Mouse (Mus musculus): ENCODE measurements around the gene Acvr2a.

Gene Acvr2a

DNA sequence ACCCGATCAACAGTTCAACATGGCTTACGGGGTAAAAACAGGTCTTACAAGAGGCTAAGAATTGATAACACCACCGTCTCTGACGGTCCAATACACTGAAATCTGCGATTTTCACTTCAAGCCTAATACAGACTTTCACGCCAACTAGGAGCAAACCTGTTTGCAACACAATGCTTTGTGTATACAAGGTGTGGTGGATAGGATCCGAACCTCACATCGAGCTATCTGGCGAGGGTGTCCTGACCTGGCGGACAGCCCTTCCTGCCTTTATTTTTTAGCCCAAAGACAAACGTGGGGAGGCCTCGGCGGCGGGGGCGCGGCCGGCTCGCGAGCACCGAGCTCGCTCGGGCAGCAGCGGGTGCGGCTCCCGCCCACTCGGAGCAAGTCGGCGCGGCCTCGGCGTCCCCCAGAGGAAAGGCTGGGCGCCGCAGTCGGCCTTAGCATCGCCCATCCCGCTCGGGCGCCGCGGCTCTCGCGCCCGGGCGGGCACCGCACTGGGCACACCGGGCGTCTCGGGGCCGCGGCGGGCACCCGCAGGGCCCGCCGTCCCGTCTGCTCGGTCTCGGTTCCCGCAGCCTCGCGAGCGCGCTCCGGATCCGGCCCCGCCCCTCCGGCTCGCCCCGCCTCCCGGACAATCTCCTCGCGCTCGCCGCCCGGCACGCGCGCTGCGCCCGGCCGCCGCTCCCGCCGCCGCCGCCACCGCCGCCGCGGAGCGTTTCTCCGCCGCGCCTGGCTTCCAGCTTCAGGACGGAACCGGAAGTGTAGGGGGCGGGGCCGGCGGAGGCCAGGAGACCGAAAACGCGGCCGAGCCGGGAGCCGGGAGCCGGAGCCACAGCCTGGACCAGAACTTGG, at the start of gene Acvr2a:
Acvr2a (plus strand) TSS at position 739 of the 852 bp plus-strand sequence.
- in situ Hi-C loops (cut with MboI, MseI): loop anchor here (10.0 kb wide), 1 partner anchor 491 kb away; no protein-coding TSS in a partner anchor

DNA sequence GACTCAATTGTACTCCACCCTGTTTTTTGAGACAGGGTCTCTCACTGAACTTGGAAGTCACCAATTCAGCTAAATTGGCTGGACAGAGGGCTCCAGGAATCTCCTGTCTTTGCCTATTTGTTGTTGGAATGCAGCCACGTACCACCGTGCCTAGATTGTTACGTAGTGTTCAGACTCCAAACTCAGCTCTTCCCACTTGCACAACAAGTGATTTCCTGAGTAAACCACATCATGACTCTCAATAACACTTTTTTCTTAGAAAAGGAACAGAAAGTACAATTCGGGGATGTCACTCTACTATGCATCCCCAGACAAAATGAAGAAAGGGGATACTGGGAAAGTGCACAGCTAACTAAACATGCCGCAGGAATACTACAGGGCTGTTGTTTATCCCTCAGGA, 47.4 kb upstream of the Acvr2a start:
- in situ Hi-C loops (cut with MboI, MseI): no loop called here

DNA sequence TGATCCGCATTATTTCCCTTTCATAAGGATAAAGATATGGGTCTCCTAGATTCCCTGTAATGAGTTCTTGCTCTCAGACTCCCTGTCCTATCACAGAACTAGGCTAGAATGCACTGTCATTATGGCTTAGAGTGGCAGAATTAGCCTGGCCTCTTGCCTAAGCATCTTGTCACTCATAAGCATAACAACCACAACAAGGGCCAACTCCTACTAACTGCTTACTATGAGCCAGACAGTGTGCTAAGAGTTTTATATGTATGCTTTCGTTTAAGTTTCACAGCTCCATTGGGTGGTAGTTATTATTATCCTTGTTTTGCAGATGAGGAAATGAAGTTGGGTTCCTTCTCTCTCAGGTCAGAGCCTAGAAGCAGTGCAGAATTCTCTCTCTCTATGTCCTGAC, 46.1 kb upstream of the Acvr2a start:
- in situ Hi-C loops (cut with MboI, MseI): no loop called here

DNA sequence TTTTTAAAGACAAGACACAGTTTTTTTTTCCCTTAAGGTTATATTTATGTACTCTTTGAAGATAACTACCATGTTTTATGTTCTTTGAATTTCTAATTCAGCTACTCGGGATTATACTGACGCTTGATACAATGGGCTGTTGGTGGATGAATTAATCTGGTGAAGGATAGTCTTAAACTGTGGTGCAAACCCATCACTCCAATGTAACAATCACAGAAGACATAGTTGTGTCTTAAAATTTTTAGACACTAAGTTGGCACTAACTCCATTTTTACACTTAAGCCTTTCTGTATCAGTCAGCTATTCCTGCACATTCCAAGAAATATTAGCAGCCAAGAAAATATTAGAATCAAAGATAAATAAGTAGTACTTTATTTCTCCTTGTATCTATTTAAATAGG, 45.7 kb upstream of the Acvr2a start:
- in situ Hi-C loops (cut with MboI, MseI): no loop called here

DNA sequence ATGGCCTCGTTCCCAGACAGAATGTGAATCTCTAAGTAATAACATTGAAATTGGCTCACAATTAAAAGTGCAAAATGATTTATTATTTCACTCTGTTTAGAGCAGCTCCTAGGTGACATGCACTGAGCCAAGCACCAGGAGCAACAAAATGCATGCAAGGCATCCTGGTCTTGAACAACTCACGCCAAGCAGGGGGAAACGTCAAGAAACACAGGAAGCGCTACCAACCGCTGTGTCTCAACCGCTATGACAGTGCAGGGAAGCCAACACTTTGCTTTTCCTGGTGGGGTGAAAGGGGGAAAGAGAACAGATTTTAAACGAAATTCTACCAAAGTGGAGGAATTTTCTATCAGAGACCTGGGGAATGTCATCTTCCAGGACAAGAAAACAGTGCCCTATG, 43.8 kb upstream of the Acvr2a start:
- in situ Hi-C loops (cut with MboI, MseI): no loop called here

DNA sequence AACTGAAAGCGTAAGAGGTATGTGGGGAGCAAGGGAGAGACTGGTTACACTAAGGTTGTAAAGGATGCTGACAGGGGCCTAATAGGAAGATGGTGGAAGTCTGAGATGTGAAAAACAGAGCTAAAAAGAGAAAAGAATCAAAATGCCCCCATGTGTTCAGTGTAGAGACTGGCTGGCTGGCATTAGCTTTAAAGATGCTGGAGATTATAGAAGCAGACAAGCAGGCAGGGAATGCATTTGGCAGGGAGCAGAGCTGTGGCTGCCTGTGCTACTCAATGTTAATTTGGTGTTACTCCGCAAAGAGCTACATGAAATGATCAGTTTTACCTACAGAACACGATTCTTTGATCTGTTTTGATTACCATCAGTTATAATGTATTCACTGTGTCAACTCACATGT, 43.3 kb upstream of the Acvr2a start:
- in situ Hi-C loops (cut with MboI, MseI): no loop called here

DNA sequence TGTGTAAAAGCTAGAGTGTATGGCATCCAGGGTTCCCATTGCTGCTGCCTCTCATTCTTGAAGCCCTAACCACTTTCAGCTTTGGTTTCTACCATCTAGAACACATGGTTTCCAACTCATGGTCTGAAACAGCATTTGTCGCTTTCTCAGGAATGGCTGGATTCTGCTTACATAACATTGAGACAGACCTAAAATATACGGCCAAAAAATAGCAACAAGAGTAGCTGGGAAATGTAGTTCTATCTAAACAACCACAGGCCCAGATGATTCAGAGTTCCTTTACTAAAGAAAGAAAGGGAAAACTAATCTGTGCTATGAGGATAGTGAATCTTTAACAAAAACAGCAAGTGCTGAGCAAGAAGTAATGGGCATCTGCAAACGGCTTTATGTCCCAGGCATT, 38.6 kb upstream of the Acvr2a start:
- in situ Hi-C loops (cut with MboI, MseI): no loop called here

DNA sequence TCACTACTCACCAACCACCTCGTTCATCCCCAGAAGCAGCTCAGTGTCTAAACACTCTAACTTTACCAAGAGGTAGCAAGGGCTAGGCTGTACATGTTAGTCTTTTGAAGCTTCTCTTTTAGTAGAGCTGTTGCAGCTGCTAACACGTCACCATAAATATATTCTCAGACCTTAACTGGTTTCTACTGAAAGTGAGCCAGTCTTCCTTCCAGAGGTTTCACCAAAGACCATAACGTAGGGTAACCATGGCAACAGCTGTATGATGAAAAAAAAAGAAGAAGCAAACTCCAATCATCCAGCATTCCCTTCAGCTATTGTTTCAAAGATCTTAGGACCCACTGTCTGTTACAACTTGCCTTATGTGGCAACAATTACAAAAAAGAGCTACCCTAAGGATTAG, 25.0 kb upstream of the Acvr2a start:
- in situ Hi-C loops (cut with MboI, MseI): no loop called here

DNA sequence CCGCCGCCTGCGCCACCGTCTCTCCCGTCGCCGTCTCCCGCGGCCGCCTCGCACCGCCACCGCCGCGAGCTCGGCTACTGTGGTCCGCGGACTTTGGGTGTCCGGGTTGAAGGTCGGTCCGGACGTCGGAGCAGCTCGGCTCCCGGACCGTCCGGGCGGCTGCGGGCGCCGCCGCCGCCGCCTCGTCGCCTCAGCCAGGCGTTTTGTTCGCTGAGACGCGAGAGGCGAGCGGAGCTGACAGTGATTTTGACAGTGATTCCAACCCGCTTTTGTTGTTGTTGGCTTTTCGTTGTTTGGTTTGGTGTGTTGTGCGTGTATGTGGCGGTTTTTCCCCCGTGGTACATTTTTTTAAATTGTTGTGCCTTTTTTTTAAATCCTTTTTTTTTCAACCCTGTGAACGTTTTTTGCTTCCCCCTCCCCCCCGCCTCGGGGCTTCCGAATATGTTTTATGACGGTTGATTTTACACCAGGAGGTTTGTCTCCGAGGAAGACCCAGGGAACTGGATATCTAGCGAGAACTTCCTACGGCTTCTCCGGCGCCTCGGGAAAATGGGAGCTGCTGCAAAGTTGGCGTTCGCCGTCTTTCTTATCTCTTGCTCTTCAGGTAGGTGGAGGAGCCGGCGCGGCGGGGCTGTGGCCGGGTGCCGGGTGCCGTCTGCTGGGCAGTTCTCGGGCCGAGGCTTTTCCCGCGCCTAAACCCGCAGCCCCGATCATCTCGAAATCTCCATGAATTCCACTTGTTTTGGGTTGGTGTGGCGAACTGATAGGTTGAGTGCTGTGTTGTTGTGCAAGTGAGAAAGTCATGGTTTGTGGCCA, 522 bp downstream of the Acvr2a start:
- in situ Hi-C loops (cut with MboI, MseI): loop anchor here (10.0 kb wide), 1 partner anchor 490 kb away; no protein-coding TSS in a partner anchor

DNA sequence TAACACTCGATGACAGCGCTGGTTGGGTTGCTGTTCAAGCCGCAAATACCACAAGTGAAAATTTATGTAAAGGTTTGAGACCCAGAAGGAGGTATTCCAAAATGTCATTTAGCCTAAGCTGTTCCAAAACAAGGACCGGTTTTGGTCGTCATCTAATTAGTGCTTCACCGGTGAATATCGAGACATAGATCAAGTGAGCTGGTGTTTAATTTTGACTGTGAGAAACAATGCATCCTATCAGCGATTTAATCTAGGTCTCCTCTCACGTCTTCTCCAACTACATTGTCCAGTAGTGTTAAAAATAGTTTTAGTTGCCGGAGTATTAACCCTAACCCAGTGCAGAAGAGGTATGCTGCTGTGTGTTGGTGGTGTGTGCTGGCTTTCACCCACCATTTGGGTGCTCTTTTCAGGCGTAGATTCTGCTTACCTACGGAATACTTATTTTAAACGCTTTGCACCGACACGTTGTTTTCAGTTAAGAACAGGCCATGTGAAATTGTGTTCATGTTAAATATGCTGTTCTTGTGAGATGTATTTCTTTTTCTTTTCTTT, 1.2 kb downstream of the Acvr2a start:
- in situ Hi-C loops (cut with MboI, MseI): loop anchor here (10.0 kb wide), 1 partner anchor 490 kb away; no protein-coding TSS in a partner anchor

DNA sequence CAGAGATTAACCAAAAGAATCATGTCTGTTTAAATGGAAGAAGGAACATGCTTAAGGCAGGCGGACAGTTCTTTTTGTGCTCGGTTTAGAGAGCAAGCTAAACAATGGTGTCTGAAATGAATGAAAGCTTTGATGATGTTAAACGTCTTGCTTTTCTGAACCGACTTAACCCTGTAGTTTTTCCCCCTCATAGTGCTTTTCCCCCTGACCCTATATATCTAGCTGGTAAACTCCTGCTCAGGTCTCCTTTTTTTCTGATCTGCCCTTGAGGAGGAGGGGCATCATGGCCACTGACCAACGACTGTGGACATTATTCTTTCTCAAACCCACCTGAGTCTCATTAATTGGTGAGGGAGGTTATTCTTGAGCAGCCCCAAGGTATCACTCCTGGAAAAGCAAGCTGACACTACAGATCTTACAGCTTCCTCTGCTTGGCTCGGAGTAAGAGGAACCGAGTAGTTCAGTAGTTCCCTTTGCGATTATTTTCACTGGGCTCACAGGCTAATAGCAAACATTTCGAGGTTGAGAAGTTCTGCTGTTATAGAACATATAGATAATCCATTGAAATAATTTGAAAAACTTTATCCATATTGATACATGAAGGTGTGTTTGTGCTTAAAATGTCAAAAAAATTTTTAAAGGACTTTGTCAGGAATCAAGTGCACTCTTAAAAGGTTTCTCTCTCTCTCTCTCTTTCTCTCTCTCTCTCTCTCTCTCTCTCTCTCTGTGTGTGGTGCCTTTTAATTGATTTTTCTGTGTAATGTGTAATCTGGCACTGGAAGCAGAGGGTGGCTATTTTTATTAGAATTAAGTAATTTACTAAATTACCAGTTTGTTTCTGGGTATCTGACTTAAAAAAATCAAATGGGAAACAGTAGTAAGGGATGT, 2.5 kb downstream of the Acvr2a start:
- in situ Hi-C loops (cut with MboI, MseI): loop anchor here (10.0 kb wide), 1 partner anchor 488 kb away; no protein-coding TSS in a partner anchor

DNA sequence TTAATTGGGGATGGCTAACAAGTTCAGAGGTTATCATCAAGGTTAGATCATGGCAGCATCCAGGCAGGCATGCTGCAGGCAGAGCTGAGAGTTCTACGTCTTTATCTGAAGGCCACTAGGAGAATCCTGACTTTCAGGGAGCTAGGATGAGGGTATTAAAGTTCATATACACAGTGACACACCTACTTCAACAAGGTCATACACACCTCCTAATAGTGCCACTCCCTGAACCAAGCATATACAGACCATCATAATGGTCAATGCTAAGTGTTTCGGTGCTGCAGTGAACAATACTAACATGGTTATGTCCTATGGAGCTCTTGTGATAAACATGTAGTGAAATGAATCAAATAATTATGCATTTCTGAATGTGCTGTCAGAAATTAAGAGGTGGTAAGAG, 12.0 kb downstream of the Acvr2a start:
- in situ Hi-C loops (cut with MboI, MseI): no loop called here

DNA sequence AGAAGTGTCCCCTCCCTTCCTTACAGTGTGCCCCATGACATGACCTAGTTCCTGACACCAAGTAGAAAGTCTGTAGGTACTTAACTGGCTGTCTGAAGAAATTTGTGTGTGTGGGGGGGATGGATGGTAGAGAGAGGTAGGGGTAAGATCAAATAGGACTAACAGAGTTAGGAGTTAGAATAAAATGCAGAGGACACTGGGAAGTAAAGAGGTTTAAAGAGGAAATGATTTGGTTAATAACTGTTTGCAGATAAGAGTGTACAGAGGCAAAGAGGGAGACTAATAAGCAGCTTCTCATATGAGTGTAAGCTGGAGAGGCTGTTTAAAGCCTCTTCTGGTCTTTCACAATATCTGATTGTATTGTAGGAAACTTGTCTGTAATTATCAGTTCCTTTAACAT, 12.5 kb downstream of the Acvr2a start:
- in situ Hi-C loops (cut with MboI, MseI): no loop called here

DNA sequence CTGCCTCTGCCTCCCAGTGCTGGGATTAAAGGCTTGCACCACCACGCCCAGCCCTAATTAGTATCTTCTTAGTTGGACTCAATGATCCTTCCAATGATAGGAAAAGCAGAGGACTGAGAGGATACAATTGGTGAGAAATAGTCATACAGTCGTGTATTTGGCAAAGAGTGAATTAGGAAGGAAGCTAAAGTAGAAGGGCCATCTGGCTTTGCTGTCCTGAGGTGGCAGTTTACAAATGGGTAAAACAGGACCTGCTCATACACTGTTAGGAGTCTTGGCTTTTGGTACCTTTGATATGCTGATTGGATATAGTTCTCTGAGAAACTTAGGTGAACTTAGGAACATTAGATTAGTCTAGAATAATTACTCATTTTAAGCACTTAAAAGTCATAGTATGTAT, 16.6 kb downstream of the Acvr2a start:
- in situ Hi-C loops (cut with MboI, MseI): no loop called here

DNA sequence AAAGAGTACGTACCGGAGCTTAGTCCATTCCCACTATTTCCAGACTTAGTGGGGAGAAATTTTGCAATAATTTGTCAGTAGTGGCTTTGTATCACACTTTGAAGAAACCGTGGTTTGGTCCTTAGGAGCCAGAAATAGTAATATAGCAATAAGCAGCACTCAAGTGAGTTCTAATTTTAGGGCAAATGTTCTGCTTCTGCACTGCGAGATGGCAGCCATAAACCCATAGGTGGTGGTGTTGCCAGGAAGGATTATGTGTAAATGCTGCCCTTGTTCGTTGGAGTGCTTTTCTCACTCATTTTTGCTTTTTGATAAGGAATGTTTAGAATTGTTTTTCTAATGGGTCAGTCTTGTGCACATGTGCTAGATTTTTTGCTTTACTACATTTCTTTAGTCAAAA, 18.4 kb downstream of the Acvr2a start:
- in situ Hi-C loops (cut with MboI, MseI): no loop called here

DNA sequence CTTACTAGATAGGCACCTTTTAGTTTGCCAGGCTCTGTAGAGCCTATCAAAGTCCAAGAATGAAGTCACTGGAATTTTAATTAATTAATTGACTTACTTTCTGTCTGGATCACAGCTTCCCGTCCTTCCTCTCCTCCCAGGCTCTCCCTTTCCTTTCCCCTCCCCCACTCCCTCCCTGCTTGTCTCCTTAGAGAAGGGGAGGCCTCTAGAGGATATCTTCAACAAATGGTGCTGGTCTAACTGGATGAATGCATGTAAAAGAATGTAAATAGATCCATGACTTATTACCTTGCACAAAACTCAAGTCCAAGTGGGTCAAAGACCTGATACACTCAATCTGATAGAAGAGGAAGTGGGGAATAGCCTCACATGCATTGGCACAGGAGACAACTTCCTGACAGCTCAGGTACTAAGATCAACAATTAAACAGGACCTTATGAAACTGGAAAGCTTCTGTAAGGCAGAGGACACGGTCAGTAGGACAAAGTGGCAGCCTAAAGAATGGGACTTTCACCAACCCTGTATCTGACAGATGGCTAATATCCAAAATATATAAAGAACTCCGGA, 20.1 kb downstream of the Acvr2a start:
- in situ Hi-C loops (cut with MboI, MseI): no loop called here

DNA sequence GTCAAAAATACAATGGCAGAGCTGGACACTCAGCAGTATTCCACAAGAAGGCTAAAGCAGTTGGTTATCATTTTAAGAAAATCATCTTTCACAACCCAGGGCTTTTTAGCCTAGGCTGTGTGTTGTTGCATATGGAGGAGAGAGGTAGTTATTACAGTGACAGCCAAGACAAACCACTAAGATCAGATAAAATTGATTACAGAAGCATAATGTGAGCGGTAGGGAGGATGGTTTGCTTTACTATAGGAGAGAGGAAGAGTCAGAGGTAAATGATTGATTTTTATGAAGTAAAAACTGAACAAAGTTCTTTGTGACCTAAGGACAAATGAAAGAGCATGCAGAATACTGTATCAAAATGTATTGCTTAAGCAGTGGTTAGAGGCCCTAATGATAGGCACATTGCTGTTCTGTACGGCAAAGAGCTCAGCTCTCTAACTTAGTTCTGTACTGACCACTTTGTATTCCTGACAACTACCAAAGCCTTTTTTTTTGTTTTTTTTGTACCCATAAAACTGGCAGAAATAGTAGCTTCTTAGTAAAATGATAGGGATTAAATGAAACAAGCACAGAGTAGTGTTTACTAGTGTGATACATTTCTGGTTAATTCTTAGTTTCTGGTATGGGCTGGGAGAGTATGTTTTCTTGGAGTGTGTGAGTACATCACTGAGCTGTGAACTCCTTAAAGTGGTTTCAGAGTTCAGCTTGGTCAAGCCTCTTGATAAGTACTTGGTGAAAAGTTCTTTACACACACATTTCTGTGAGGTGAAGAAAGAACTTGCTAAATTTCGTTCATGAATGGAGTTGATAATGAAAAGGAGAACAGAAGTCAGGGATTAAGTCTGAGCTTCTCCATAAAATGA, 27.9 kb downstream of the Acvr2a start:
- in situ Hi-C loops (cut with MboI, MseI): no loop called here

DNA sequence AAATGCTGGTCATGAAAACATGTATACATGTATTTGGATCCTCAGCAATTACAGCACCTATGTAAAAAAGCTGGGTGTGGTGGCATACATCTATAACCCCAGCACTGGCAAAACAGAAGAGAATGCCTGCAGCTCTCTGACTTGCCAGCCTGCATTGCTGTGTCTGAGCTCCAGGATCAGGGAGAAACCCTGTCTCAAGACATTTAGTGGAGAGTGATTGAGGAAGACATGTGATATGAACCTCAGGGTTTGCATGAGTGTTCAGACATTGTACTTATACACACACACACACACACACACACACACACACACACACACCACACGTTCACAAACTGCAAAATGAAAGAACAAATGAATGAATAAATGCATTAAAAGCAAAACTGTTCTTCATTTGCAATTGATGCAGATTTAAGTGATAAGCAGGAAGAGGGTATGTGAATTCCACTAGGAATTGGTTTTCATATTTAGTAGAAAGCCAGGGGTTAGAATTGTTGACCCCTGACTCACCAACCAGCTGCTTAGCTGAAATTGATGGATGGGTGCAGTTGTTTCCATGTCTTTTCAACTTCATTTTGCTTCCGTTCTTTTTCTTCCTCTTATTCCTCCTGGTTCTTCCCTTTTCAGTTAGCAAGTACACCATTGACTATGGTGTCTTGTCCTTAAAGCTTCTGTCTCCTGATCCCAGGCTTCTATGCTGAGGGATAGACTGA, 32.9 kb downstream of the Acvr2a start:
- in situ Hi-C loops (cut with MboI, MseI): no loop called here

DNA sequence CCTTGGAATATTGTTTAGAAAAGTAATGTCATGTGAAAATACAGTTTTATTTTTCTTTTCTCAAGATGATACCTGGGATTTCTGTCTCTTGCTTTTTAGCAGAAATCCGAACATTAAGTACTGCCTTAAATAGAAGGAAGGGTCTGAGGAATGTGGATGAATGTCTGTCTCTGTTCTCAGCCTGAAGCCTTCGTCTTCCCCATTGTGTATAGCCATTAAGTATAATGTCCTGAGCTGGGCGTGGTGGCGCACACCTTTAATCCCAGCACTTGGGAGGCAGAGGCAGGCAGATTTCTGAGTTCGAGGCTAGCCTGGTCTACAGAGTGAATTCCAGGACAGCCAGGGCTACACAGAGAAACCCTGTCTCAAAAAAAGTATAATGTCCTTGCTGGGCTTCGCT, 51.7 kb downstream of the Acvr2a start:
- in situ Hi-C loops (cut with MboI, MseI): loop anchor here (5.0 kb wide), 1 partner anchor 1073 kb away; no protein-coding TSS in a partner anchor

All from T-helper 1 cell (primary cell).